Mouse (Mus musculus): Measurements from ENCODE around the gene Zfp592. TPM values are rescaled to one million over a fixed set of nuclear protein-coding genes. Genes with fewer than 3 reads are reported as not detected.

Zfp592 gene
- polyA plus RNA-seq, 2 experiments, result 6.6 to 8.3 TPM

DNA sequence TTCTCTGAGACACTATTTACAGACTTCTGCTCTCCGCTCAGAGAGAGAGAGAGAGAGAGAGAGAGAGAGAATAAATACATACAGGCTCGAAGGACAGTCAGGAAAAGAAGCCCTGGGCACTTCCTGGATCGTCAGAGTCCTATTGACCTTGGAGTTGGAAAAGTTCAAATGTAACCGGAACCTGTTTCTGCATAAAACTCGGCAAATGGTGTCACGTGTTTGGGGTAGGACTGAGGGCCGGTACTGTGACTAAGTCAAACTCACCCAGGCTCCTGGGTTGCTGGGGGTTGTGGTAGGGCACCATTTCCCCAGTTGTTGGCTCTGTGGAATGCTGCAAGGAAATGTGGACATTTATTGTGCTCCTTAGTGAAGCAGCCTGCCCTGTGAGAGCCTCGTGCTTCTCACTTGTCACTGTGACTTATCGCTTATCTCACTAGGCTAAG lies 65.3 kb downstream of the Zfp592 start:
- no peaks in the 10 kb centered on the region for H3K36me3 ChIP-seq (replicated peaks; ENCODE audit: control insufficient read depth, insufficient read depth, low read depth)
- H3K4me3 ChIP-seq (ENCODE audit: insufficient read depth in 1 of 2, low read depth in 2 of 2, low read length in 2 of 2), result no peak overlapping the region
- no peaks in the 10 kb centered on the region for H3K27me3 ChIP-seq (ENCODE audit: control insufficient read depth, insufficient read depth, low read length)
- DNase-seq (ENCODE audit: low read depth in 3 of 3, low spot score in 3 of 3) (no peak), ATAC-seq (ENCODE audit: insufficient read depth) (no peak)
- 20% methylated on average over 9 of the region's 9 CpGs for WGBS (ENCODE audit: insufficient replicate concordance)
- H3K4me1 ChIP-seq (replicated peaks; ENCODE audit: control insufficient read depth in 2 of 2, insufficient read depth in 2 of 2, low read length in 1 of 2), result peaks cover 26 to 34% of the 10 kb centered on the region in 2 experiments
- peak overlapping the region; percentile 5; the same call in 1 of the 2 replicates for H3K9ac ChIP-seq (replicated peaks)
- H3K9me3 ChIP-seq (ENCODE audit: control insufficient read depth, low read length), result no peaks in the 10 kb centered on the region
- no peak for TF ChIP-seq EP300 (IDR thresholded peaks at IDR 0.05; ENCODE audit: low read depth)
- TF ChIP-seq CTCF (IDR thresholded peaks at IDR 0.05; ENCODE audit: low read depth), result no peak
- peak overlapping the region; percentile 71 for H3K4me2 ChIP-seq (ENCODE audit: low read depth)
- H3K27ac ChIP-seq, result no peak overlapping the region

- peaks cover 26 to 34% of the 10 kb centered on the region in 2 experiments for H3K4me1 ChIP-seq (replicated peaks; ENCODE audit: control insufficient read depth in 2 of 2, insufficient read depth in 2 of 2, low read length in 1 of 2)
- no peak overlapping the region for H3K9ac ChIP-seq (replicated peaks)
- no peaks in the 10 kb centered on the region for H3K27me3 ChIP-seq (ENCODE audit: control insufficient read depth, insufficient read depth, low read length)
- H3K36me3 ChIP-seq (replicated peaks; ENCODE audit: control insufficient read depth, insufficient read depth, low read depth), result no peaks in the 10 kb centered on the region
- TF ChIP-seq EP300 (IDR thresholded peaks at IDR 0.05; ENCODE audit: low read depth) (no peak), CTCF (IDR thresholded peaks at IDR 0.05; ENCODE audit: low read depth) (no peak)
- no peak overlapping the region for H3K27ac ChIP-seq
- no peaks in the 10 kb centered on the region for H3K9me3 ChIP-seq (ENCODE audit: control insufficient read depth, low read length)
- no peak overlapping the region for H3K4me2 ChIP-seq (ENCODE audit: low read depth)
- ATAC-seq (ENCODE audit: insufficient read depth) (no peak), DNase-seq (ENCODE audit: low read depth in 3 of 3, low spot score in 3 of 3) (no peak)
- 68% methylated on average over 5 of the region's 5 CpGs for WGBS (ENCODE audit: insufficient replicate concordance)
- H3K4me3 ChIP-seq (ENCODE audit: insufficient read depth in 1 of 2, low read depth in 2 of 2, low read length in 2 of 2), result no peak overlapping the region
Observed at GRCm38 (mm10) chr7:81059388-81059787, 65.9 kb downstream of the Zfp592 start.

- no peaks in the 10 kb centered on the region for H3K27me3 ChIP-seq (ENCODE audit: control insufficient read depth, insufficient read depth, low read length)
- no peak overlapping the region for H3K27ac ChIP-seq
- no peak overlapping the region for H3K4me2 ChIP-seq (ENCODE audit: low read depth)
- no peak overlapping the region for H3K9ac ChIP-seq (replicated peaks)
- ATAC-seq (ENCODE audit: insufficient read depth) (no peak), DNase-seq (ENCODE audit: low read depth in 3 of 3, low spot score in 3 of 3) (peak; percentile 41 to 61 (median 46))
- WGBS (ENCODE audit: insufficient replicate concordance), result 42% methylated on average over 2 of the region's 2 CpGs
- no peaks in the 10 kb centered on the region for H3K36me3 ChIP-seq (replicated peaks; ENCODE audit: control insufficient read depth, insufficient read depth, low read depth)
- H3K4me3 ChIP-seq (ENCODE audit: insufficient read depth in 1 of 2, low read depth in 2 of 2, low read length in 2 of 2), result no peak overlapping the region
- TF ChIP-seq EP300 (IDR thresholded peaks at IDR 0.05; ENCODE audit: low read depth) (no peak), CTCF (IDR thresholded peaks at IDR 0.05; ENCODE audit: low read depth) (peak; percentile 88)
- H3K9me3 ChIP-seq (ENCODE audit: control insufficient read depth, low read length), result no peaks in the 10 kb centered on the region
- H3K4me1 ChIP-seq (replicated peaks; ENCODE audit: control insufficient read depth in 2 of 2, insufficient read depth in 2 of 2, low read length in 1 of 2), result peaks cover 26 to 34% of the 10 kb centered on the region in 2 experiments
Observed at GRCm38 (mm10) chr7:81060908-81061307, 67.4 kb downstream of the Zfp592 start.

DNA sequence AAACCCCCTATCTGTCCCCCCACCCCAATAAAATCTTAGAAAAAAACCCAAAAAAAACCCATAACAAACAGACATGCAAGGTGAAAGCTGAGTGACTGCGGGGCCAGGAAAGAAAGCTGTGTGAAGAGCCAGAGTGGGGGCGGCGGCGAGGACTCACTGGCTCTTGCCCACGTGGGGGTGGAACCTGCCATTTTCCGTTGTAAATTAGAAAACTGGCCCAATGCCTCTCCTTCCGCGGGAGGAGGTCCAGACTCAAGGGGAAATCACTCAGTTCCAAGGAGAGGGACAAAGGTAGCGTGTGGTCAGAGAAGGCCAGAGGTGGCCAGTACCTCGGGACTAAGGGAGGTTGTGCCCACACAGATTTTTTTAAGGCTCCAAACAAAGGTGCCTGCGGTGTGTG lies 68.5 kb downstream of the Zfp592 start:
- Histone ChIP-seq H3K9ac (replicated peaks) (no peak overlapping the region), H3K27me3 (ENCODE audit: control insufficient read depth, insufficient read depth, low read length) (no peaks in the 10 kb centered on the region), H3K36me3 (replicated peaks; ENCODE audit: control insufficient read depth, insufficient read depth, low read depth) (no peaks in the 10 kb centered on the region), H3K9me3 (ENCODE audit: control insufficient read depth, low read length) (no peaks in the 10 kb centered on the region), H3K4me2 (ENCODE audit: low read depth) (no peak overlapping the region), H3K4me3 (ENCODE audit: insufficient read depth in 1 of 2, low read depth in 2 of 2, low read length in 2 of 2) (no peak overlapping the region), H3K27ac (no peak overlapping the region), H3K4me1 (replicated peaks; ENCODE audit: control insufficient read depth in 2 of 2, insufficient read depth in 2 of 2, low read length in 1 of 2) (peaks cover 26 to 27% of the 10 kb centered on the region in 2 experiments)
- TF ChIP-seq EP300 (IDR thresholded peaks at IDR 0.05; ENCODE audit: low read depth) (no peak), CTCF (IDR thresholded peaks at IDR 0.05; ENCODE audit: low read depth) (no peak)
- WGBS (ENCODE audit: insufficient replicate concordance), result 73% methylated on average over 11 of the region's 11 CpGs
- DNase-seq (ENCODE audit: low read depth in 3 of 3, low spot score in 3 of 3), result no peak
- no peak for ATAC-seq (ENCODE audit: insufficient read depth)

DNA sequence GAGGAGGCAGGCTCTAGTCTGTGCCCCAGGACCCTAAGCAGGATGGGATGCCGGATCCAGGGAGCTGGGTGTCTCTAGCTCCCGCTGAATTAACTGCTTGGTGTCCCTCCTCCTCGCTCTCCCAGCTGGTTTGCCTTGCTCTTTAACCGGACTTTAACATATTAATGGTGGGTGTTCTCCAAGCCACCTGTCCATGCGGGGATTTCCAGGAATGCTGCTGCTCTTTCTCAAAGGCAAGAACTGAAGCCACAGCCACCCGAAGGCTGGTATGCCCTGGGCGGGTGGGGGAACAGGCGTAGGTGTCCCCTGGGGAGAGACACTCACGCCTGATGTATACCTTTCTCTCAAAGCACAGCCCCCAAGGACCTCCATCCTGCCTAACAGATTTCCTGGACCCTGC lies 69.9 kb downstream of the Zfp592 start:
- Histone ChIP-seq H3K27me3 (ENCODE audit: control insufficient read depth, insufficient read depth, low read length) (no peaks in the 10 kb centered on the region), H3K4me1 (replicated peaks; ENCODE audit: control insufficient read depth in 2 of 2, insufficient read depth in 2 of 2, low read length in 1 of 2) (peaks cover 12 to 13% of the 10 kb centered on the region in 2 experiments), H3K9ac (replicated peaks) (no peak overlapping the region), H3K36me3 (replicated peaks; ENCODE audit: control insufficient read depth, insufficient read depth, low read depth) (no peaks in the 10 kb centered on the region), H3K4me2 (ENCODE audit: low read depth) (no peak overlapping the region), H3K9me3 (ENCODE audit: control insufficient read depth, low read length) (no peaks in the 10 kb centered on the region), H3K4me3 (ENCODE audit: insufficient read depth in 1 of 2, low read depth in 2 of 2, low read length in 2 of 2) (no peak overlapping the region), H3K27ac (no peak overlapping the region)
- TF ChIP-seq EP300 (IDR thresholded peaks at IDR 0.05; ENCODE audit: low read depth) (no peak), CTCF (IDR thresholded peaks at IDR 0.05; ENCODE audit: low read depth) (no peak)
- 68% methylated on average over 9 of the region's 9 CpGs for WGBS (ENCODE audit: insufficient replicate concordance)
- ATAC-seq (ENCODE audit: insufficient read depth) (no peak), DNase-seq (ENCODE audit: low read depth in 3 of 3, low spot score in 3 of 3) (no peak)
